Mouse (Mus musculus) forebrain, postnatal 0 days (tissue): Measurements from ENCODE around the gene Car11. TPM values are rescaled to one million over a fixed set of nuclear protein-coding genes. Genes with fewer than 3 reads are reported as not detected.

Experiments
- ATAC-seq: fragments of 200-750 bp; cut with Nextera tagmentation; 2 replicates; pipeline ENCODE4 v1.8.0; 2017; ENCODE audit warnings: mild to moderate bottlenecking, moderate library complexity
- DNase-seq: peaks from one replicate; pipeline ENCODE4 v3.0.0-alpha.2; 2015
- H3K27ac ChIP-seq: fragments of 300-500 bp; sonication (generic); 2 replicates; pipeline ENCODE4 v1.5.1; 2014; ENCODE audit warnings: low read depth, mild to moderate bottlenecking, antibody characterized with exemption, low read length, moderate library complexity, mixed read lengths
- H3K27me3 ChIP-seq: fragments of 300-500 bp; sonication (generic); 2 replicates; pipeline ENCODE4 v1.6.1; 2014; ENCODE audit warnings: mild to moderate bottlenecking, low read length, mixed read lengths; ENCODE audit not compliant: insufficient read depth
- H3K36me3 ChIP-seq: fragments of 300-500 bp; sonication (generic); 2 replicates; pipeline ENCODE4 v1.6.1; 2014; ENCODE audit warnings: mild to moderate bottlenecking, moderate library complexity; ENCODE audit not compliant: insufficient read depth
- H3K4me1 ChIP-seq: fragments of 300-500 bp; sonication (generic); 2 replicates; pipeline ENCODE4 v1.6.1; 2014; ENCODE audit warnings: antibody characterized with exemption; ENCODE audit not compliant: insufficient read depth
- H3K4me2 ChIP-seq: fragments of 300-500 bp; sonication (generic); 2 replicates; pipeline ENCODE4 v1.6.1; 2014; ENCODE audit warnings: low read depth, mild to moderate bottlenecking, moderate library complexity
- H3K4me3 ChIP-seq: fragments of 300-500 bp; sonication (generic); 2 replicates; pipeline ENCODE4 v1.5.1; 2014; ENCODE audit warnings: low read depth, low read length, mixed read lengths
- H3K9ac ChIP-seq: fragments of 300-500 bp; sonication (generic); 2 replicates; pipeline ENCODE4 v1.6.1; 2014; ENCODE audit warnings: mild to moderate bottlenecking
- H3K9me3 ChIP-seq: fragments of 300-500 bp; sonication (generic); 2 replicates; pipeline ENCODE4 v1.6.1; 2016; ENCODE audit warnings: low read length
- CTCF ChIP-seq: sonication (generic); IDR thresholded peaks from 2 replicates; pipeline ENCODE4 v1.5.1; 2016; ENCODE audit warnings: antibody characterized with exemption, control low read depth, low read depth
- WGBS: fragments of 180-500 bp; shearing (Covaris S2); extraction: QIAGEN DNeasy Blood & Tissue Kit; methylation state at CpG from one replicate; pipeline ENCODE4 v1.1.7; 2014; 5-methylcytosine and 5-hydroxymethylcytosine counted together
- polyA plus RNA-seq: library from polyadenylated mRNA; unstranded; fragments of >200 nt; fragmentation: Nextera tagmentation; extraction: Ambion mirVana; gene quantifications from 2 replicates; pipeline ENCODE4 v1.2.1, GENCODE M21; 2015
- total RNA-seq: library from RNA; depleted of rRNA; stranded (reverse); fragments of >200 nt; gene quantifications from 2 replicates; pipeline ENCODE4 v1.2.3, GENCODE M21; 2014

Car11 gene
- total and polyA plus RNA-seq, 2 experiments from 2014 or later: 102 to 104 TPM

GRCm38 (mm10) chr7:45693921-45694591 lies 5.6 kb upstream of the Car11 start, which contains the start of gene Sec1:
Gene Sec1 (minus strand): TSS chr7:45694402.
- DNase-seq: no peak
- H3K9ac ChIP-seq: no peak within 1 kb of the TSS
- 92% methylated on average over 50 of the region's 50 CpGs for WGBS
- H3K36me3 ChIP-seq: no peaks in the 10 kb centered on the region
- H3K4me2 ChIP-seq: no peak within 1 kb of the TSS
- no peaks in the 10 kb centered on the region for H3K9me3 ChIP-seq
- no peak for TF ChIP-seq CTCF
- peaks cover 8% of the 10 kb centered on the region; the same call in 1 of the 2 replicates for H3K4me1 ChIP-seq
- H3K27me3 ChIP-seq: no peaks in the 10 kb centered on the region
- H3K4me3 ChIP-seq: no peak within 1 kb of the TSS
- no peak for ATAC-seq
- H3K27ac ChIP-seq: no peak within 1 kb of the TSS

GRCm38 (mm10) chr7:45695098-45695497 lies 4.5 kb upstream of the Car11 start:
- Histone ChIP-seq H3K9me3 (no peaks in the 10 kb centered on the region), H3K36me3 (no peaks in the 10 kb centered on the region), H3K27me3 (no peaks in the 10 kb centered on the region), H3K4me2 (no peak overlapping the region), H3K27ac (no peak overlapping the region), H3K9ac (no peak overlapping the region), H3K4me1 (peaks cover 8% of the 10 kb centered on the region; the same call in 1 of the 2 replicates), H3K4me3 (no peak overlapping the region)
- WGBS: 42% methylated on average over 6 of the region's 6 CpGs
- ATAC-seq (no peak), DNase-seq (no peak)
- no peak for TF ChIP-seq CTCF

- Histone ChIP-seq H3K27me3 (no peaks in the 10 kb centered on the region), H3K9ac (no peak overlapping the region), H3K9me3 (no peaks in the 10 kb centered on the region), H3K36me3 (no peaks in the 10 kb centered on the region), H3K4me3 (no peak overlapping the region), H3K4me2 (no peak overlapping the region), H3K27ac (no peak overlapping the region), H3K4me1 (peaks cover 18% of the 10 kb centered on the region)
- DNase-seq (no peak), ATAC-seq (no peak)
- WGBS: 87% methylated on average over 6 of the region's 7 CpGs
- no peak for TF ChIP-seq CTCF
Measured at GRCm38 (mm10) chr7:45697894-45698293, 1.7 kb upstream of the Car11 start.

GRCm38 (mm10) chr7:45700301-45701015 lies 815 bp downstream of the Car11 start:
- no peaks in the 10 kb centered on the region for H3K27me3 ChIP-seq
- ATAC-seq (peak; percentile 19; the same call in 1 of the 2 replicates), DNase-seq (peak; percentile 84)
- TF ChIP-seq CTCF: no peak
- no peaks in the 10 kb centered on the region for H3K9me3 ChIP-seq
- 2% methylated on average over 19 of the region's 20 CpGs for WGBS
- H3K9ac ChIP-seq: peak overlapping the region; percentile 78
- peak overlapping the region; percentile 95 for H3K4me2 ChIP-seq
- peak overlapping the region; percentile 93 for H3K27ac ChIP-seq
- H3K4me1 ChIP-seq: peaks cover 31% of the 10 kb centered on the region
- peak overlapping the region; percentile 54 for H3K4me3 ChIP-seq
- H3K36me3 ChIP-seq: no peaks in the 10 kb centered on the region

GRCm38 (mm10) chr7:45701072-45701471 lies 1.4 kb downstream of the Car11 start:
- WGBS: 23% methylated on average over 11 of the region's 11 CpGs
- Histone ChIP-seq H3K4me3 (peak overlapping the region; percentile 54), H3K27ac (peak overlapping the region; percentile 93), H3K36me3 (no peaks in the 10 kb centered on the region), H3K4me1 (peaks cover 35% of the 10 kb centered on the region), H3K9ac (peak overlapping the region; percentile 78), H3K27me3 (no peaks in the 10 kb centered on the region), H3K9me3 (no peaks in the 10 kb centered on the region), H3K4me2 (peak overlapping the region; percentile 95)
- TF ChIP-seq CTCF: no peak
- no peak for ATAC-seq
- DNase-seq: no peak

- H3K4me1 ChIP-seq: peaks cover 36% of the 10 kb centered on the region
- WGBS: 86% methylated on average over 11 of the region's 11 CpGs
- no peaks in the 10 kb centered on the region for H3K27me3 ChIP-seq
- no peak for DNase-seq
- H3K9me3 ChIP-seq: no peaks in the 10 kb centered on the region
- no peak for TF ChIP-seq CTCF
- H3K4me2 ChIP-seq: peak overlapping the region; percentile 95
- peak overlapping the region; percentile 54; the same call in 1 of the 2 replicates for H3K4me3 ChIP-seq
- H3K9ac ChIP-seq: peak overlapping the region; percentile 78; the same call in 1 of the 2 replicates
- ATAC-seq: no peak
- H3K36me3 ChIP-seq: no peaks in the 10 kb centered on the region
- no peak overlapping the region for H3K27ac ChIP-seq
Measured at GRCm38 (mm10) chr7:45701607-45702006, 2.0 kb downstream of the Car11 start.

- no peak overlapping the region for H3K4me3 ChIP-seq
- TF ChIP-seq CTCF: no peak
- H3K36me3 ChIP-seq: no peaks in the 10 kb centered on the region
- DNase-seq (no peak), ATAC-seq (no peak)
- H3K4me1 ChIP-seq: peaks cover 42% of the 10 kb centered on the region
- H3K4me2 ChIP-seq: no peak overlapping the region
- H3K9me3 ChIP-seq: no peaks in the 10 kb centered on the region
- H3K27ac ChIP-seq: no peak overlapping the region
- 93% methylated on average over 11 of the region's 11 CpGs for WGBS
- H3K27me3 ChIP-seq: no peaks in the 10 kb centered on the region
- H3K9ac ChIP-seq: no peak overlapping the region
Measured at GRCm38 (mm10) chr7:45702316-45702715, 2.7 kb downstream of the Car11 start.
